Mouse (Mus musculus) liver, embryonic 13.5 days (tissue): ENCODE data around the gene Prss29. TPM values are rescaled to one million over a fixed set of nuclear protein-coding genes. Genes with fewer than 3 reads are reported as not detected.
A peak's percentile ranks its signal among the peaks of the same experiment; 100 is the strongest.

Experiments
- ATAC-seq: fragments of 200-750 bp; cut with Nextera tagmentation; 2 replicates; pipeline ENCODE4 v1.8.0; 2017; ENCODE audit warnings: low read depth, mild to moderate bottlenecking, moderate number of reproducible peaks, moderate library complexity
- DNase-seq: peaks from one replicate; pipeline ENCODE4 v3.0.0; 2022
- H3K27ac ChIP-seq: fragments of 300-500 bp; sonication (generic); 2 replicates; pipeline ENCODE4 v1.5.1; 2015; ENCODE audit warnings: moderate library complexity, mild to moderate bottlenecking, inconsistent platforms
- H3K27me3 ChIP-seq: fragments of 300-500 bp; sonication (generic); 2 replicates; pipeline ENCODE4 v1.6.1; 2015; ENCODE audit warnings: mild to moderate bottlenecking, inconsistent platforms
- H3K36me3 ChIP-seq: fragments of 300-500 bp; sonication (generic); 2 replicates; pipeline ENCODE4 v1.6.1; 2015; ENCODE audit warnings: mild to moderate bottlenecking, inconsistent platforms
- H3K4me1 ChIP-seq: fragments of 300-500 bp; sonication (generic); replicated peaks from 2 replicates; pipeline ENCODE4 v1.6.1; 2015; ENCODE audit warnings: inconsistent platforms
- H3K4me2 ChIP-seq: fragments of 300-500 bp; sonication (generic); 2 replicates; pipeline ENCODE4 v1.6.1; 2015; ENCODE audit warnings: inconsistent platforms, mild to moderate bottlenecking, moderate library complexity
- H3K4me3 ChIP-seq: fragments of 300-500 bp; sonication (generic); replicated peaks from 2 replicates; pipeline ENCODE4 v1.5.1; 2015; ENCODE audit warnings: mild to moderate bottlenecking, inconsistent platforms
- H3K9ac ChIP-seq: fragments of 300-500 bp; sonication (generic); 2 replicates; pipeline ENCODE4 v1.6.1; 2015; ENCODE audit warnings: mild to moderate bottlenecking, inconsistent platforms
- H3K9me3 ChIP-seq: fragments of 300-500 bp; sonication (generic); replicated peaks from 2 replicates; pipeline ENCODE4 v1.6.1; 2016; ENCODE audit warnings: inconsistent platforms
- WGBS: fragments of 180-500 bp; shearing (Covaris S2); methylation state at CpG from one replicate; pipeline ENCODE4 v1.1.7; 2015; ENCODE audit not compliant: insufficient replicate concordance; 5-methylcytosine and 5-hydroxymethylcytosine counted together
- polyA plus RNA-seq: library from polyadenylated mRNA; unstranded; fragments of >200 nt; fragmentation: Nextera tagmentation; extraction: Ambion mirVana; gene quantifications from 2 replicates; pipeline ENCODE4 v1.2.1, GENCODE M21; 2015

The Prss29 gene
- polyA plus RNA-seq, 1 experiment from 2014 or later = not detected

DNA sequence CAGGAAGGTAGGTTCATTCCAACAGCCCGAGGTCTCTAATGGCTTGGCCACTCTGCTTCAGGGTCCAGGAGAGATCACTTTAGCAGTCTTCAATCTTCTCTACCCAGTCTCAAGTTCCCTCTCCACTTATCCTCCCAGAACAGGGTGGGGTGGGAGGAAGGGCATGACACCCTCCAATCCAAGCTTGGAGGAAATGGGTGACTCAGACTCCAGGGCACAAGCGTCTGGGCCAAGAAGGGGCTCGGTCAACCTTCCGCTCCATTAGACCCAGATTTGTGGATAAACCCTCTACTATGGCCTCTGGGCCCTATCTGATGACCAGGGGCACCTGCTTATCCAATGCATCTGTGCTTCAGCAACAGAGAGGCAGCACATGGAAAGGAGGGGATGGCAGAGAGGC, 27.0 kb downstream of the Prss29 start, which contains the start of gene Tpsab1:
TSS of gene Tpsab1 (minus strand) at position 101 of the 400 bp plus-strand sequence.
- H3K27me3 ChIP-seq = no peaks in the 10 kb centered on the region
- H3K27ac ChIP-seq = no peak within 1 kb of the TSS
- no peak within 1 kb of the TSS for H3K4me2 ChIP-seq
- H3K4me1 ChIP-seq = no peaks in the 10 kb centered on the region
- H3K36me3 ChIP-seq = no peaks in the 10 kb centered on the region
- 66% methylated on average over 4 of the region's 4 CpGs for WGBS
- H3K9ac ChIP-seq = no peak within 1 kb of the TSS
- H3K4me3 ChIP-seq = no peak within 1 kb of the TSS
- ATAC-seq (no peak), DNase-seq (no peak)
- H3K9me3 ChIP-seq = no peaks in the 10 kb centered on the region

DNA sequence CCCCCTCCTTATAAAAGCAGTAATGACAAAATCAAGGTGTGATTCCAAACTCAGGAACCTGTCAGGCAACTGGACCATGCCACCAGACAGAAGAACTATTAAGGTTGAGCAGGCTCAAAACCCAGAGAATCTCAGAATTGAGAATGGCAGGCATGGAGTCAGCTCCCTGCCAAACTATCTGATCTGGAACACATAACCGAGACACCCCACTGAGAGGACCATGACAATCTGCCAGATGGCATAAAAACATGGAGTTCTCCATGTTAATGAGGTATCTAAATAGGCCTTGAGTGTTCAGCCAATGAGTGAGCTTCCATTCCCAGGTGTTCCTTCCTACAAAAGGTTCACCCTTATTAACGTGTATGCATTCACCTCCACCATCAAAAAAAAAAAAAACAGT, 42.8 kb downstream of the Prss29 start:
- Histone ChIP-seq H3K4me1 (no peaks in the 10 kb centered on the region), H3K4me3 (no peak overlapping the region), H3K9me3 (no peaks in the 10 kb centered on the region), H3K27me3 (no peaks in the 10 kb centered on the region), H3K27ac (no peak overlapping the region), H3K9ac (no peak overlapping the region), H3K4me2 (no peak overlapping the region), H3K36me3 (no peaks in the 10 kb centered on the region)
- WGBS = 42% methylated on average over 2 of the region's 2 CpGs
- ATAC-seq (no peak), DNase-seq (no peak)

DNA sequence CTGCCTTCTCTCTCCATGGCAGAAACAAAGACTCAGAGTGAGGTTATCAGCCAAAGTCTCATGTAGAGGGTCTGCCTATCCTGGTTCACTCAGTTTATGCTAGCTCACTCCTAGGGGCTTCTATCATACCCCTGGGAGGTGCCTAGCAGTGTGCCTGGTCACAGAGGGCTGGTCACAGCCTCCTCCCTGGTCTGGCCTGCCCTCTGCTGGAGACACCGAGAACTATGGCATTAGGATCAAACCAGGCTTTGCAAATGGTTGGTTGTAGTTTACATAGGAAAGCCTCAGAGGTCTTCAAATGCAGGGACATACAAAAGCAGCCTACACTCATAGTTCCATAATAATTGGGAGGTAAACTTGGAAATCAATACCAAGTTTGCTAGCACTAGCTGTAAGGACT, 45.3 kb downstream of the Prss29 start:
- DNase-seq = peak; percentile 24
- Histone ChIP-seq H3K4me2 (no peak overlapping the region), H3K27me3 (no peaks in the 10 kb centered on the region), H3K9ac (no peak overlapping the region), H3K36me3 (no peaks in the 10 kb centered on the region), H3K9me3 (no peaks in the 10 kb centered on the region), H3K4me3 (no peak overlapping the region), H3K4me1 (no peaks in the 10 kb centered on the region), H3K27ac (no peak overlapping the region)
- WGBS = 0% methylated on average over 1 of the region's 1 CpGs
- ATAC-seq = no peak

DNA sequence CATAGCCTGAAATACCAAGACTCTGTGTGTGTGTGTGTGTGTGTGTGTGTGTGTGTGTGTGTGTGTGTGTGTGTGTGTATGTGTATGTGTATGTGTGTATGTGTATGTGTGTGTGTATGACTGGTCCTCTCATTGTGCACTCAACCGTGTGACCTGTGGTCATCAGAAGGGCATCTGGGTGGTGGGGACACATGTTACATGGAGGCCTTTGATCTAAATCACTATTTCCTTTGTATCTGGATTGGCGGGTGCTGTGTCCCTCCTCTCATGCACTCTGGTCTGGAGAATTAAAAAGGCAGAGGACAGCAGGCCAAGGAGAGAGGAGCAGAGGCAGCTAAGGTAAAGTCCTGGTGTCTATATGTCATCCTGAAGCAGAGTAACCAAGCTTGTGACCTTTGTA, 47.6 kb downstream of the Prss29 start, which contains the start of gene Tpsb2:
TSS of gene Tpsb2 (plus strand) at position 301 of the 400 bp plus-strand sequence.
- no peaks in the 10 kb centered on the region for H3K27me3 ChIP-seq
- H3K36me3 ChIP-seq = no peaks in the 10 kb centered on the region
- no peaks in the 10 kb centered on the region; the same call in 1 of the 2 replicates for H3K4me1 ChIP-seq
- WGBS = 39% methylated on average over 2 of the region's 2 CpGs
- H3K4me3 ChIP-seq = no peak within 1 kb of the TSS
- H3K27ac ChIP-seq = no peak within 1 kb of the TSS
- H3K9ac ChIP-seq = no peak within 1 kb of the TSS
- DNase-seq (no peak), ATAC-seq (no peak)
- no peaks in the 10 kb centered on the region for H3K9me3 ChIP-seq
- H3K4me2 ChIP-seq = no peak within 1 kb of the TSS

DNA sequence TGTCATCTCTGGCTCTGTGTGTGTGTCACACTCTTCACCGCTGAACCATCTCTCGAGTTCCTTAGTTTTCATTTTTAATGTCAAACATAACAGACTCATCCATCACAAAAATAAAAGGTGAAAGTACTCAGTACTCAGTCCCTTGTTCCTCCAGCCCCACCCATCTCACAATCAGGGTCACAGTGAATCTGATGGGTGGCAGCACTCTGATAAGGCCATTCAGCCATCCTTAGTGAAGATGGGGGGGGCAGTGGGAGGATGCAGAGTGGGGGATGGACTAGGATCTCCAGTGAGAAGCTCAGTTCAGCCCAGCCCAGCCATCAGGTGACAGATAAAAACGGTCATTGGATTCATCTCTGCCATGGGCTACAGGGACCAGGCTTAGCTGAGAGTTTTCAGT, 50.5 kb downstream of the Prss29 start, which contains the start of gene Tpsg1:
TSS of gene Tpsg1 (plus strand) at position 301 of the 400 bp plus-strand sequence.
- DNase-seq (no peak), ATAC-seq (no peak)
- Histone ChIP-seq H3K9me3 (no peaks in the 10 kb centered on the region), H3K36me3 (no peaks in the 10 kb centered on the region), H3K27ac (no peak within 1 kb of the TSS), H3K4me2 (no peak within 1 kb of the TSS), H3K9ac (no peak within 1 kb of the TSS), H3K4me3 (no peak within 1 kb of the TSS), H3K27me3 (no peaks in the 10 kb centered on the region), H3K4me1 (peaks cover 7% of the 10 kb centered on the region; the same call in 1 of the 2 replicates)
- 44% methylated on average over 3 of the region's 3 CpGs for WGBS

Other genes with a start within 250 kb of the Prss29 start
- 5.2 and 5.6 TPM in 2 replicates for gene Tmem204, start 235.1 kb upstream of the Prss29 start, polyA plus RNA-seq
- gene Telo2, start 202.7 kb upstream of the Prss29 start, polyA plus RNA-seq = 16.3 and 18.2 TPM in 2 replicates
- gene Ptx4, start 197.9 kb upstream of the Prss29 start, polyA plus RNA-seq = 0.09 TPM in 1 of 2 replicates, not detected in the other
- 9.1 and 12.8 TPM in 2 replicates for gene Clcn7, start 185.3 kb upstream of the Prss29 start, polyA plus RNA-seq
- gene Ccdc154, start 156.2 kb upstream of the Prss29 start, polyA plus RNA-seq = not detected in 2 replicates
- gene Gm38655, start 143.2 kb upstream of the Prss29 start, polyA plus RNA-seq = not detected in 2 replicates
- 23.8 and 27.3 TPM in 2 replicates for gene BC003965, start 134.1 kb upstream of the Prss29 start, polyA plus RNA-seq
- 14.4 and 18.0 TPM in 2 replicates for gene Unkl, start 130.3 kb upstream of the Prss29 start, polyA plus RNA-seq
- gene Gnptg, start 78.5 kb upstream of the Prss29 start, polyA plus RNA-seq = 21.4 and 21.5 TPM in 2 replicates
- 24.2 and 27.6 TPM in 2 replicates for gene Tsr3, start 78.5 kb upstream of the Prss29 start, polyA plus RNA-seq
- 0.12 and 0.25 TPM in 2 replicates for gene Baiap3, start 62.3 kb upstream of the Prss29 start, polyA plus RNA-seq
- 333 and 391 TPM in 2 replicates for gene Ube2i, start 44.0 kb upstream of the Prss29 start, polyA plus RNA-seq
- gene Prss34, start 20.3 kb upstream of the Prss29 start, polyA plus RNA-seq = 0.82 and 1.2 TPM in 2 replicates
- gene Prss28, start 10.0 kb upstream of the Prss29 start, polyA plus RNA-seq = not detected in 2 replicates
- gene Tpsab1, start 26.9 kb downstream of the Prss29 start, polyA plus RNA-seq = not detected in 2 replicates
- 0.25 TPM in 1 of 2 replicates, not detected in the other for gene Tpsb2, start 47.7 kb downstream of the Prss29 start, polyA plus RNA-seq
- 0.48 and 0.81 TPM in 2 replicates for gene Tpsg1, start 50.6 kb downstream of the Prss29 start, polyA plus RNA-seq
- 0.39 and 0.66 TPM in 2 replicates for gene Cacna1h, start 115.1 kb downstream of the Prss29 start, polyA plus RNA-seq
- not detected in 2 replicates for gene Tekt4, start 136.0 kb downstream of the Prss29 start, polyA plus RNA-seq
- not detected in 2 replicates for gene Sstr5, start 178.6 kb downstream of the Prss29 start, polyA plus RNA-seq